Mouse (Mus musculus) megakaryocyte, embryonic 14.5 days (primary cell): ENCODE data around the gene Snx29.

Experiments
- FLI1 ChIP-seq: IDR thresholded peaks from 2 replicates; pipeline ENCODE4 v1.6.1; 2012; ENCODE audit warnings: low read length, inconsistent platforms, mixed read lengths
- GATA1 ChIP-seq: IDR thresholded peaks from 3 replicates; pipeline ENCODE4 v1.6.1; 2012; ENCODE audit warnings: mixed read lengths, low read length, inconsistent platforms, borderline replicate concordance

DNA sequence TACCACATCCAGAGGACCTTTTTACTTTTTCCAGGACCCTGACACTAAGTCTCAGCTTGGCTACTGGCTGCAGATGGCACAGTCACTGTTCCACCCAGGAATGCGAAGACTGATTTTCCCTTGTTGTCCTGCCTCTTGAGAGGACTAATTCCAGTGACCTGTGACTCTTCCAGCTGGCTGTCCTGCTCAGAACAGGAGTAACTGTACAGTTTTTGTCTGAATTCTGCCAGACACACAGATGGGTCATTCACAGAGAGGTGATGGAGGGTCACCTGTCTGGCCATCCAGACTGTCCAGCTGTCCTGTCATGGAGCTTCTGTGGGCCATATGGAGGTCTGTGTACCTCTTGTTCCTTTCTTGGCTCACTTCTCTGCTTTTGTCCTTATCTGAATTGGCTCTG, 153.6 kb downstream of the Snx29 start:
- no peak for TF ChIP-seq GATA1
- TF ChIP-seq FLI1: no peak
